Mouse (Mus musculus): ENCODE results near the gene Timm44. TPM values are rescaled to one million over a fixed set of nuclear protein-coding genes. Genes with fewer than 3 reads are reported as not detected.
"Not testable (repeated sequence)": the region's sequence is repeated elsewhere in the genome, so short reads cannot be mapped to it uniquely, and the experiment has no call there.

Gene Timm44
- polyA plus RNA-seq, 1 experiment from 2014 or later = 62.9 TPM

DNA sequence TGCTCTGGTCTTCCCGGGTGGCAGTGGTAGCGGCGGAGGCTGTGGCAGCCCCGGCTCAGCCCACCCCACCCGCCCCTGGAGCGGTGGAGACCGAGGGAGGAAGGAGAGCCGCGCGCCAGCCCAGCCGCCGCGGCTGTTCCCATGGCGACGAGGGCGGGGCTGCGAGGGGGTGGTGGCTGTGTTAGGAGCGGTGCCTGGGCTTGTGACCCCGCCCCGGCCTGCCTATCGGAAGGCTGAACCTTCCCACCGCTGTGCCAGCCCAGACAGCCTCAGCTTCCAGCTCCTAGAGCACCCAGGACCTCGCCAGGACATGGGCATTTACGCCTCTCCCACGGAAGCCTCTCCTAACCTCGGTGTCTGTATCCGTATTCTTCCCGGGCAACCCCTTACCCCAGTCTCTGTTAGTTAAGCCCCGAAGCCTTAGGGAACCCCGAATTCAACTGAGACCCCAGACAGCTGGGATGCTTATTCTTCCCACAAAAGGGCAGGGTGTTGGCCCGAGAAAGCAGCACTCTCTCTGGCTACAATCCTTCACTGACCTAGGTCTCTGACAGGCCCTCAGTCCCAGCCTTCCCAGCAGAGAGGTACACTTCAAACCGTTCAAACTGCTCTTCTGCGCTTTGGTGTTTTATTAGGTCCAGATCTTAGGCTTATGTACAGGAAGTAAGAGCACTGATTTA, 16.4 kb downstream of the Timm44 start, which contains the start of gene Ctxn1:
Ctxn1 (minus strand) TSS at position 150 of the 680 bp plus-strand sequence.
- Histone ChIP-seq H3K4me2 (replicated peaks) (peak within 1 kb of the TSS; percentile 83), H3K27me3 (no peaks in the 10 kb centered on the region), H3K36me3 (peaks cover 74% of the 10 kb centered on the region), H3K4me3 (peak within 1 kb of the TSS; percentile 86), H3K27ac (peak within 1 kb of the TSS; percentile 76), H3K9ac (peak within 1 kb of the TSS; percentile 88), H3K9me3 (no peaks in the 10 kb centered on the region), H3K4me1 (peaks cover 31% of the 10 kb centered on the region)
- peak; percentile 94 for ATAC-seq (ENCODE audit: low FRiP score, low read depth)
- WGBS = 3% methylated on average over 33 of the region's 33 CpGs

DNA sequence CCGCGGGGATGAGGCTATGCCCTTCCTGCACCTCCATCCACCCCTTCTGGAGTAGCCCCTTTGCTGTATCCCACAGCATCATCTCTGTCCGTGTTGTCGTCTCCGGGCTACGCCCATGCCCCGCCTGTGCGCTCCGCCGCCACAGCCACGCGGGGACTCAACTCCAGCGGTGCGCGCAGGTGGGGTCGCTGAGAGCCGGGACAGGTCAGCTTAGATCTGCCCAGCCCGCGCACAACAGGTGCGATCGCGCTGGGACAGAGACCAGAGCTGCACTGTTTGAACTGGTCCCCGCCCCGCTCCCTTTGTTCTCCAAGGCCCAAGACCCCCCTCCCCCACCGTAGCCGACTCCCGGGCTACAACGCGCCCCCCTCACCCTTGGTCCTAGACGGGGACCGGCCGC, 17.0 kb downstream of the Timm44 start:
- WGBS = under 1% methylated on average over 32 of the region's 32 CpGs
- Histone ChIP-seq H3K9me3 (no peaks in the 10 kb centered on the region), H3K27ac (peak overlapping the region; percentile 72), H3K4me1 (peaks cover 37% of the 10 kb centered on the region), H3K4me2 (replicated peaks) (peak overlapping the region; percentile 83), H3K36me3 (peaks cover 70% of the 10 kb centered on the region), H3K27me3 (no peaks in the 10 kb centered on the region), H3K9ac (peak overlapping the region; percentile 88), H3K4me3 (peak overlapping the region; percentile 86)
- peak; percentile 79 for ATAC-seq (ENCODE audit: low FRiP score, low read depth)

DNA sequence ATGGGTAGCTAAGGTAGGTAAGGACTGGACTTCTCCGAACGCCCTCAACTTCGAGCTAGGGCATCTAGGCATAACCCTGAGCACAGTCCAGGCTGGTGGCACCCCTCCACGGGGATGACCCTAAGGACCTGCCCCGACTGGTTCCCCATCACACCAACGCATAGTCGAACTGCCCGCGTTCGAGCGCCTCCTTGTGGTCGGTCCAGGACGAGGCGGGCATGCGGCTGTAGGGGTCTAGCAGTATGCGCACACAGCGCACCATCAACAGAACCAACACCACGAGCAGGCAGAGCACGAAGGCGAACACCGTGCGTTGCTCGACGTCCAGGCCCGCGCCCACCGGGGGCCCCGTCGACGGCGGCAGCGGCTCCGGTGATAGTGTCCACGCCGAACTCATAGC, 17.5 kb downstream of the Timm44 start:
- H3K9me3 ChIP-seq = no peaks in the 10 kb centered on the region
- peaks cover 66% of the 10 kb centered on the region for H3K36me3 ChIP-seq
- ATAC-seq (ENCODE audit: low FRiP score, low read depth) = peak; percentile 50
- H3K27me3 ChIP-seq = no peaks in the 10 kb centered on the region
- peak overlapping the region; percentile 72 for H3K27ac ChIP-seq
- peak overlapping the region; percentile 86 for H3K4me3 ChIP-seq
- WGBS = 1% methylated on average over 35 of the region's 35 CpGs
- peaks cover 39% of the 10 kb centered on the region for H3K4me1 ChIP-seq
- peak overlapping the region; percentile 88 for H3K9ac ChIP-seq
- peak overlapping the region; percentile 83 for H3K4me2 ChIP-seq (replicated peaks)

DNA sequence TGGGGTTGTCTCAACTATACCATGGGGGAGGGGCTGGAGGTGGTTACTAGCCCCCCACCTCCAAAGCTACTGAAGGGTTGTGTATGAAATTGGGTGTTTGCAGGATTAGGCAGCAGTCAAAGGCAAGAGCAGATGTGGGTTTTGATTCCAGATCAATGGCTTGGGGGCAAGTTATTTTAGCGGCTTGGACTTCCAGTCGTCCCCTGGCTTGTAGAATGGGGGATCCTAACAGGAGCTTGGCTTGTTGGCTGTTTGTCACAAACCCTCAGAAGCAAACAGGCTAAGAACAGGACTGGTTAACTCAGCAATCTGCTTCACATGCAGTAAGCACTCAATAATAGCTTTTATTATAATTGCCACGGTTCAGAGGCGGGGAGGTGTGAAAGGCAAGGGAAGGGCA, 18.4 kb downstream of the Timm44 start:
- 70% methylated on average over 4 of the region's 4 CpGs for WGBS
- peaks cover 42% of the 10 kb centered on the region for H3K4me1 ChIP-seq
- no peak overlapping the region for H3K27ac ChIP-seq
- peak overlapping the region; percentile 83 for H3K4me2 ChIP-seq (replicated peaks)
- no peak for ATAC-seq (ENCODE audit: low FRiP score, low read depth)
- no peak overlapping the region for H3K4me3 ChIP-seq
- H3K36me3 ChIP-seq = peaks cover 57% of the 10 kb centered on the region
- H3K27me3 ChIP-seq = no peaks in the 10 kb centered on the region
- no peaks in the 10 kb centered on the region for H3K9me3 ChIP-seq
- H3K9ac ChIP-seq = peak overlapping the region; percentile 88; the same call in 1 of the 2 replicates

DNA sequence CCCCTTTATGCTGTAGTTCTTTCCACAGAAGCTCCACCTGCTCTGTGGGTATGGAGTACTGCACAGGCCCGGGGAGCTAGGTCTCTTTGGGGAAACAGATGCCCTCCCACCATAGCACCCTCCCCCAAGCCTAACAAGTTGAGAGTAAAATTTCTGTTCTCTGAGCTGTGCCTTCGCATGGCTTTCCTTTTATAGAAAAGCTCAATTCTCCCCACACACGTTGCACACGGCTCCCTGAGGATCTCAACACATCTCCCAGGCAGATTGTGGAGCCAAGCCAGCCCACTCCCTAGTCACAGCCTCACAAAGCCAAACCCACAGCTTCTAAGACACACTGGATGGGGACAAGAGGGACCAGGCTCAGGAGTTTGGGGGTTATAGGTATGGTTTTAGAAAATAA, 18.8 kb downstream of the Timm44 start:
- Histone ChIP-seq H3K27ac (no peak overlapping the region), H3K4me2 (replicated peaks) (peak overlapping the region; percentile 83), H3K9me3 (no peaks in the 10 kb centered on the region), H3K27me3 (no peaks in the 10 kb centered on the region), H3K4me3 (no peak overlapping the region), H3K36me3 (peaks cover 52% of the 10 kb centered on the region), H3K4me1 (peaks cover 43% of the 10 kb centered on the region), H3K9ac (0 out of 2 replicates have a peak overlapping the region, but pooled peaks have one; percentile 88)
- WGBS = 56% methylated on average over 4 of the region's 4 CpGs
- no peak for ATAC-seq (ENCODE audit: low FRiP score, low read depth)

DNA sequence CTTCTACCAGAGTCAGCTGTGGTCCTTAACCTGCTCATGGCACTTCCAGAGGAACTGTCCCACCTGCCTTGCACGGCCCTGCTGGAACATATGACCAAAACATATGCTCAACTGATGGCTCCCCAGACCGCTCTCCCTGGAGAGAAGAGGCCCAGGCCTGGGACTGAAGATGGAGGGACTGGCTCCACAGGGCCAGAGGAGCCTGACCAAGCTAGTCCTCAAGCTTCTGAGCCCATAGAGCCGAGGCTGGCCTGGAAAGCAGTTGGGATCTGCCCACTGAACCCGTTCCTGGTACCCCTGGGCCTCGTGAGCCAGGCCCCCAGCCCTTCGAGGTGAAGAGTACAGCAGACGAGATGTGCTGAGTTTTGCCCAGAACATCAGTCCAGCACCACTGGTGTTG, 20.2 kb downstream of the Timm44 start:
- not testable (repeated sequence) for H3K4me3 ChIP-seq; H3K27ac ChIP-seq; H3K27me3 ChIP-seq; H3K9ac ChIP-seq; H3K4me2 ChIP-seq (replicated peaks); H3K9me3 ChIP-seq; ATAC-seq (ENCODE audit: low FRiP score, low read depth)
- H3K36me3 ChIP-seq = peaks cover 38% of the 10 kb centered on the region
- WGBS = 84% methylated on average over 7 of the region's 7 CpGs
- H3K4me1 ChIP-seq = peaks cover 46% of the 10 kb centered on the region

DNA sequence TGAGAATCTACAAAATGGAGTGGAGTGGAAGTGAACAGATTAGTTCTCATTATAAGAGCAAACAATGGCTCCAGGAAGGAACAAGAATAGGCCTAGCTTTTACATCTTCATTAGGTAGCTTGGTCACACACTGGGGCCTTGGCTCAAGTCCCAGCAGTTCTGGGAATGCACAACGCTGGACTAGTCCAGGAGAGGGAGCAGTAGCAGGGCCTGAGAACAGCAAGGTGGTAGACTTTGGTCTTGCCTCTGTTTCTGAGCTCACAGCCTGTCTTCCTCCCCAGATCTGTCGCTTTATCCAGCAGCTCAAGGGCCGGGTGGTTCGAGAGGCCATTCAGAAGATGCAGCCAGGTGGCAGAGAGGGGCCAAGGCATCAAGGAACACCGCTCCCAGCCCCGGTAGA, 21.7 kb downstream of the Timm44 start:
- Histone ChIP-seq H3K4me2 (replicated peaks) (peak overlapping the region; percentile 83), H3K27ac (peak overlapping the region; percentile 91; the same call in 1 of the 2 replicates), H3K9me3 (no peaks in the 10 kb centered on the region), H3K36me3 (peaks cover 40% of the 10 kb centered on the region), H3K4me3 (peak overlapping the region; percentile 79), H3K27me3 (no peaks in the 10 kb centered on the region), H3K4me1 (peaks cover 48% of the 10 kb centered on the region), H3K9ac (peak overlapping the region; percentile 88; the same call in 1 of the 2 replicates)
- 74% methylated on average over 6 of the region's 6 CpGs for WGBS
- ATAC-seq (ENCODE audit: low FRiP score, low read depth) = no peak

DNA sequence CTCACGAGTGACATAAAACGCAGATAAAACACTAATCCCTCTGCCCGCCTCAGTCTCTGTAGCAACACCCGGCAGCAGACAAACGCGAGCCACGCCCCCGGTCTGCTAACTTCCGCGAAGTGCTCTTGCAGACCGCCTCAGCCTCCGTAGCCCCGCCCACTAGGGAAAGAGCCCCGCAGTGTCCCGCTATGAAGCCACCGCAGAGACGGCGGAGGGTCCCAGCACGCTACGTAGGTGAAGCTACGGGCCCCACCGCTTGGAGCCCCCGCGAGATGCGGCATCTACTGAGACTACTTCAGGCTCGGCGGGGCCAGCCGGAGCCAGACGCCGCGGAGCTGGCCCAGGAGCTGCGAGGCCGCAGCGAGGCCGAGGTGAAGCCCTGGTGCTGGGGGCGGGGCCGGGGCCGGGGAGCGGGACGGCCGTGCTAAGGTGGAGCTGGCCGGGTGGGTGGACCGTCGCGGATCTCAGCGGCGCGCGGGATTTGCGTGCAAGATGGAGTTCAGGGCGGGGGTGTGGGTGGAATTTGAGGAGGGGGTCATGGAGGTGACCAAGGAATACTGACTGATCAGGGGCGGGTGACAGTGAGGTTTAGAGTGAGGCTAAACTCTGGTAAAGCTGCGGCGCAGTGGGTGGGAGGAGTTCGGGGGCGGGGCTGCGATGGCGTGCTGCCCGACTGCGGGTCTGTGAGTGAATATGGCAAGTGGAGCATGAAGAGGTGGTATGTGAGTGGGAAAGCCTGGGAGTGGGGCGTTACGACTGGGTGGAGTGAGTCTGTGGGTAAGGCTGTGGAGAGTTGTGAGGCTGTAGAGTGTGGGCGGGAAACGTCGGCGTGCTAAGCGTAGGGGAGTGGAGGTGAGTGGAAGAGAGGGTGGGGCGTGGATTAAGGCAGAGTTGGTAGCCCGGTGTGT, 22.5 kb downstream of the Timm44 start, which contains the start of gene Snapc2:
Snapc2 (plus strand) TSS at position 147 of the 908 bp plus-strand sequence.
- under 1% methylated on average over 69 of the region's 69 CpGs for WGBS
- H3K36me3 ChIP-seq = peaks cover 43% of the 10 kb centered on the region

DNA sequence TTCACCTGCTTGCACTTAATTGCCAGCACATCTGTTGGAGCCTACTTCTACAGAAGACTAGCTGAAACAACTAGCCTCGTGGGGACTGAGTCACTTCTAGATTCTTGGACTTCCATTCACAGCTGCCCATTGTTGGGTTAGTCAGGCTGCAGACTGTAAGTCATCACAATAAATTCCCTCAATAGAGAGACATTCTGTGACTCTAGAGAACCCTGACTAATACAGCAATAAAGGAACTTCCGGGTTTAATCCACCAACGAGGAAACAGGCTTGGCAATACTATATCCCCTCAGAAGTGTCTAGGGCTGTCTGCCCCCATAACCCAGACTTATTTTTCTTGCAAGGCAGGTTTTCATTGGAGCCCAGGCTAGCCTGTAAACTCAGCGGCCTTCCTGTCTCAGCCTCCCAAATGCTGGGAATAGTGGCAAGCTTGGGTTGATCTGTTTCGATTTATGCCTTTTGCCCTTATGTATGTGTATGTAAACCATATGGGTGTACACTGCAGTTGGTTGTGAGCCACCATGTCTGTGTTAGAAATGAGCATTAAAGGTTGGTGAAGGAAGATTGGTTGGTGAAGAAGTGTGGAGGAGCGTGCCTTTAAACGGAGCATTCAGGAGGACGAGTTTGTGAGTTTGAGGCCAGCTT, 23.5 kb downstream of the Timm44 start:
- 43% methylated on average over 8 of the region's 8 CpGs for WGBS
- Histone ChIP-seq H3K9ac (peak overlapping the region; percentile 88), H3K4me2 (replicated peaks) (peak overlapping the region; percentile 83), H3K9me3 (no peaks in the 10 kb centered on the region), H3K4me3 (peak overlapping the region; percentile 79), H3K4me1 (peaks cover 47% of the 10 kb centered on the region), H3K27ac (0 out of 2 replicates have a peak overlapping the region, but pooled peaks have one; percentile 91), H3K36me3 (peaks cover 52% of the 10 kb centered on the region), H3K27me3 (no peaks in the 10 kb centered on the region)
- no peak for ATAC-seq (ENCODE audit: low FRiP score, low read depth)

More for the DNA sequence above, 22.5 kb downstream of the Timm44 start, which contains the start of gene Snapc2:
- Histone ChIP-seq H3K4me1 (peaks cover 55% of the 10 kb centered on the region), H3K27ac (peak within 1 kb of the TSS; percentile 91), H3K4me3 (peak within 1 kb of the TSS; percentile 79), H3K9ac (peak within 1 kb of the TSS; percentile 88), H3K27me3 (no peaks in the 10 kb centered on the region), H3K4me2 (replicated peaks) (peak within 1 kb of the TSS; percentile 83), H3K9me3 (no peaks in the 10 kb centered on the region)
- peak; percentile 90 for ATAC-seq (ENCODE audit: low FRiP score, low read depth)

DNA sequence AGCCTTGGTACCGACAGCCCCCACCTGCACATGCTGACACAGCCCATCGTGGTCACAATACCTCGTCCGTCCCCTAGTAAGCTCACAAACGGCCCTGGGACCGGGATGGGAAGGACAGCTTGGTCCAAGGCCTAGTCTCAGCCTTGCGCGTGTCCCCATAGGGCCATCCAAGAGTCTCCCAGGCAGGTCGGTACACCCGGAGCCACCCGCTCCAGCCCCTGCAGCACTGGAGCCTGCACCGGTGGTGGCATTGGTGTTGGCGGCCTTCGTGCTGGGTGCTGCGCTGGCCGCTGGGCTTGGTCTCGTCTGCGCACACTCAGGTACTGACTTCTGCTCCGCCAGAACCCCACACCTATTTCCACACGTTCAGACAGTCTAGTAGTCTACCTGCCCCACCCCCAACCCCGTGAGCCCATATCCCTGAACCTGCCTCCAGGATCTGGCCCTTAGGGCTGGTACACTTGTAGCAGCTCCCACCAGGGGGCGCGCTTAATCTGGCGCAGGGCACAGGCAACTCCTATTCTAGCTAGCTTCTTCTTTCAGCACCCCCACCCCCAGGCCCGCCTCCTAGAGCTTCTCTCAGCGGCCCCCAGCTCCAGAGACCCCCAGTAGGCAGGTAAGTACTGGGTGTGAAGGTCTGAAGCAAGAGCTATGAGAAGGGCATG, 25.3 kb downstream of the Timm44 start:
- H3K4me2 ChIP-seq (replicated peaks) = no peak overlapping the region
- no peak overlapping the region for H3K4me3 ChIP-seq
- peaks cover 40% of the 10 kb centered on the region for H3K4me1 ChIP-seq
- no peak overlapping the region for H3K9ac ChIP-seq
- H3K36me3 ChIP-seq = peaks cover 53% of the 10 kb centered on the region
- peak; percentile 2; the same call in 1 of the 2 replicates for ATAC-seq (ENCODE audit: low FRiP score, low read depth)
- H3K27me3 ChIP-seq = no peaks in the 10 kb centered on the region
- WGBS = 37% methylated on average over 26 of the region's 26 CpGs
- H3K9me3 ChIP-seq = no peaks in the 10 kb centered on the region
- no peak overlapping the region for H3K27ac ChIP-seq

DNA sequence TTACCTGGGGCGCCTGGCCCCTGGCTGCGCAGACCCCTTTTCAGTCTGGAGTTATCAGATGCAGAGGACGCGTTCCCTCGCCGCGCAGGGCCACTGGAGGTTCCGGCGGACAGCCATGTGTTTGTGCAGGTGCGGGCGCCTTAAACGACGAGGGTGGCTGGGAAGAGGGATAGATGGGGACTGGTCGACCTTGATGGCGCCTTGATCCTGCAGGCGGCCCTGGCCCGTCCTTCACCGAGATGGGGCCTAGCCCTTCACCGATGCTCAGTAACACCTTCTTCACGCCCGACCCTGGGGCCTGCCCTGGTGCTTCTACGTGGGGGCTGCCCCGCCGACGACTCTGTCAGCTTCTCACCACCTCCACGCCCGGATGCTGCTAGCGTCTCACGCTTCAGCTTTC, 26.5 kb downstream of the Timm44 start:
- peak overlapping the region; percentile 28 for H3K4me2 ChIP-seq (replicated peaks)
- H3K9me3 ChIP-seq = no peaks in the 10 kb centered on the region
- peaks cover 53% of the 10 kb centered on the region for H3K36me3 ChIP-seq
- no peak for ATAC-seq (ENCODE audit: low FRiP score, low read depth)
- H3K4me1 ChIP-seq = peaks cover 34% of the 10 kb centered on the region
- H3K9ac ChIP-seq = peak overlapping the region; percentile 52; the same call in 1 of the 2 replicates
- H3K27me3 ChIP-seq = no peaks in the 10 kb centered on the region
- no peak overlapping the region for H3K4me3 ChIP-seq
- peak overlapping the region; percentile 7; the same call in 1 of the 2 replicates for H3K27ac ChIP-seq
- WGBS = 12% methylated on average over 29 of the region's 29 CpGs
